12 mouse cellular contexts compared by ENCODE assay signal in the genomic region with DNA sequence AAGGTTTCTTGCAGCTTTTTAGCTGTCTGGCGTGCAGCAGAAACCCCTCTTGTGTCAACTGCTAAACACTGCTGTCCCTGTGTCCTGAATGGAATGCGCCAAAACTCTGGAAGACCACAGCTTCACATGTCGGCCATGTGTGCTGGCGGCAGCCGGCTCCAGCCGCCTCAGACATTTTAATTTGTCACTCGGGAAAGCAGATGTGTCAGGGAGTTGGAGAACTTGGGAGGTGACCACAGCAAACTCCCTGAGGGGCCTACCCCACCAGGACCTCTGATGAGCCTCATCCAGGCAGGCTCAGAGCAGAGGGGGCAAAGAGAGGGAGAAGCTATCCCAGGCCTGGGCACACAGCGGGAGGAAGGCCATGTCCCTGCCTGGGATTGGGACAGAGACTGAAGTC.
A peak's percentile ranks its signal among the peaks of the same experiment; 100 is the strongest.
DNase-seq lines count a peak whose midpoint lies in the region; ATAC-seq and TF ChIP-seq lines count a peak whose summit lies in the region.
"Had no signal": no experiment of that assay in that cellular context is flagged by ENCODE, and none has a peak within 500 bp of the region (broad histone marks: within the 10 kb centered on the region; RNA-seq: fewer than 3 reads in every experiment).

No protein-coding gene starts in this region.

- 65% methylated on average over 8 of the region's 8 CpGs for WGBS in hindbrain, embryonic 11.5 days
- 66% methylated on average over 8 of the region's 8 CpGs for WGBS in hindbrain, embryonic 13.5 days
- 28% methylated on average over 8 of the region's 8 CpGs for WGBS in limb, embryonic 12.5 days

- no peak overlapping the region for H3K27ac ChIP-seq in hindbrain, embryonic 11.5 days (ENCODE audit: low read depth, low read length)
- H3K27ac ChIP-seq in hindbrain, embryonic 13.5 days, result no peak overlapping the region
- H3K27ac ChIP-seq in limb, embryonic 12.5 days, result peak overlapping the region; percentile 43
- no peak overlapping the region for H3K27ac ChIP-seq in layer of hippocampus, adult 2 months
- H3K27ac ChIP-seq: hindbrain, embryonic 15.5 days had no signal

- H3K36me3 ChIP-seq in hindbrain, embryonic 11.5 days (ENCODE audit: control insufficient read depth, insufficient read depth, low read length), result no peaks in the 10 kb centered on the region
- no peaks in the 10 kb centered on the region for H3K36me3 ChIP-seq in hindbrain, embryonic 13.5 days
- H3K36me3 ChIP-seq in limb, embryonic 12.5 days, result no peaks in the 10 kb centered on the region
- H3K36me3 ChIP-seq: hindbrain, embryonic 15.5 days had no signal

- H3K9ac ChIP-seq in hindbrain, embryonic 11.5 days (ENCODE audit: low read depth, low read length), result no peak overlapping the region
- no peak overlapping the region for H3K9ac ChIP-seq in hindbrain, embryonic 13.5 days
- no peak overlapping the region for H3K9ac ChIP-seq in limb, embryonic 12.5 days (replicated peaks)
- H3K9ac ChIP-seq: hindbrain, embryonic 15.5 days had no signal

- DNase-seq in hindbrain, embryonic 11.5 days (ENCODE audit: low spot score), result peak; percentile 15
- DNase-seq in 3T3-L1 (ENCODE audit: low read depth, low spot score), result peak; percentile 37
- peak; percentile 27 for DNase-seq in embryo, embryonic 11.5 days (ENCODE audit: low read depth, low spot score)
- DNase-seq in layer of hippocampus, adult 2 months (ENCODE audit: low spot score in 2 of 2), result no peak
- DNase-seq: cerebellum, adult 8-10 months; liver; lung, postnatal 4 days; thymus, postnatal 14 days had no signal

- no peak for TF ChIP-seq CTCF in layer of hippocampus, adult 2 months (conservative IDR thresholded peaks at IDR 0.05)

- H3K9me3 ChIP-seq in hindbrain, embryonic 11.5 days (ENCODE audit: control insufficient read depth, low read length), result no peaks in the 10 kb centered on the region
- no peaks in the 10 kb centered on the region for H3K9me3 ChIP-seq in hindbrain, embryonic 13.5 days
- H3K9me3 ChIP-seq in limb, embryonic 12.5 days, result no peaks in the 10 kb centered on the region
- H3K9me3 ChIP-seq: hindbrain, embryonic 15.5 days had no signal

- no peak for ATAC-seq in hindbrain, embryonic 11.5 days (ENCODE audit: low FRiP score)
- no peak for ATAC-seq in hindbrain, embryonic 13.5 days (ENCODE audit: low FRiP score)
- peak; percentile 76 for ATAC-seq in limb, embryonic 12.5 days (ENCODE audit: insufficient number of reproducible peaks, insufficient read depth, low FRiP score, low TSS enrichment, low read depth)
- ATAC-seq in CD4-positive, CD25-positive, alpha-beta regulatory T cell, adult 4 months, result no peak

- no peak overlapping the region for H3K4me3 ChIP-seq in hindbrain, embryonic 11.5 days (ENCODE audit: low read depth, low read length)
- no peak overlapping the region for H3K4me3 ChIP-seq in hindbrain, embryonic 13.5 days
- H3K4me3 ChIP-seq in limb, embryonic 12.5 days (replicated peaks), result no peak overlapping the region
- no peak overlapping the region for H3K4me3 ChIP-seq in layer of hippocampus, adult 2 months
- H3K4me3 ChIP-seq: hindbrain, embryonic 15.5 days had no signal

- 0 out of 2 replicates have a peak, but pooled peaks cover 2% of the 10 kb centered on the region for H3K4me1 ChIP-seq in hindbrain, embryonic 11.5 days (replicated peaks; ENCODE audit: control insufficient read depth, insufficient read depth, low read length)
- H3K4me1 ChIP-seq in hindbrain, embryonic 13.5 days (replicated peaks), result peaks cover 7% of the 10 kb centered on the region; the same call in 1 of the 2 replicates
- H3K4me1 ChIP-seq in limb, embryonic 12.5 days (replicated peaks), result peaks cover 21% of the 10 kb centered on the region
- H3K4me1 ChIP-seq: hindbrain, embryonic 15.5 days had no signal

- no peaks in the 10 kb centered on the region for H3K27me3 ChIP-seq in hindbrain, embryonic 11.5 days (ENCODE audit: control insufficient read depth, insufficient read depth, low read length)
- H3K27me3 ChIP-seq in hindbrain, embryonic 13.5 days, result 0 out of 2 replicates have a peak, but pooled peaks cover 5% of the 10 kb centered on the region
- H3K27me3 ChIP-seq in limb, embryonic 12.5 days, result peaks cover 17% of the 10 kb centered on the region
- H3K27me3 ChIP-seq: hindbrain, embryonic 15.5 days had no signal

- H3K4me2 ChIP-seq in hindbrain, embryonic 11.5 days (replicated peaks; ENCODE audit: low read depth, low read length), result no peak overlapping the region
- no peak overlapping the region for H3K4me2 ChIP-seq in hindbrain, embryonic 13.5 days
- peak overlapping the region; percentile 26 for H3K4me2 ChIP-seq in limb, embryonic 12.5 days
- H3K4me2 ChIP-seq: hindbrain, embryonic 15.5 days had no signal

Comparison
In these comparisons a context has a peak if more than half of its experiments do, and no peak if none do; other contexts are left out.
1. DNase-seq: peak in hindbrain, embryonic 11.5 days (single experiment), 3T3-L1 (single experiment) and embryo, embryonic 11.5 days (single experiment); none in layer of hippocampus, adult 2 months (0 of 2).